Mouse (Mus musculus): Measurements from ENCODE around the gene Afmid. TPM values are rescaled to one million over a fixed set of nuclear protein-coding genes. Genes with fewer than 3 reads are reported as not detected.

The Afmid gene
- total and polyA plus RNA-seq, 3 experiments: 5.0 to 7.5 (median 7.3) TPM

GRCm38 (mm10) chr11:117781993-117782704, 43.6 kb upstream of the Afmid start, which contains the start of the genes Tmc8 and Tmc6:
Gene Tmc8, plus strand, starts transcription at chr11:117782076.
Gene Tmc6, minus strand, starts transcription at chr11:117782198.
- dilution Hi-C loops (cut with MboI; ENCODE audit: extremely low pct_ligation_motif_present, extremely low pct_unique_long_range_greater_than_20kb, low sequenced_read_pairs) (no loop called here), in situ Hi-C loops (cut with MboI; ENCODE audit: low pct_ligation_motif_present, low pct_unique_long_range_greater_than_20kb, low sequenced_read_pairs) (no loop called here)
- H3K4me2 ChIP-seq (ENCODE audit: insufficient read depth, low read depth, poor library complexity, severe bottlenecking): peak within 1 kb of the TSS; percentile 41
- no peak for TF ChIP-seq NRF1 (IDR thresholded peaks at IDR 0.05; ENCODE audit: low read depth, low read length)
- TF ChIP-seq HCFC1 (IDR thresholded peaks at IDR 0.05; ENCODE audit: low read depth, low read length): no peak
- peak; percentile 54 for TF ChIP-seq USF2 (conservative IDR thresholded peaks at IDR 0.05; ENCODE audit: low read depth, low read length)
- no peak for TF ChIP-seq RCOR1 (conservative IDR thresholded peaks at IDR 0.05; ENCODE audit: low read depth, low read length)
- TF ChIP-seq RAD21 (IDR thresholded peaks at IDR 0.05; ENCODE audit: low read depth, low read length): no peak
- no peak for TF ChIP-seq NELFE (IDR thresholded peaks at IDR 0.05; ENCODE audit: low read depth, low read length)
- no peak for TF ChIP-seq MEF2A (IDR thresholded peaks at IDR 0.05; ENCODE audit: borderline replicate concordance, low read depth, low read length)
- no peak; the same call in none of the 2 replicates for TF ChIP-seq POLR2A (IDR thresholded peaks at IDR 0.05; ENCODE audit: low read depth, low read length)
- TF ChIP-seq EP300 (IDR thresholded peaks at IDR 0.05; ENCODE audit: low read length): no peak
- TF ChIP-seq CHD1 (IDR thresholded peaks at IDR 0.05; ENCODE audit: low read depth, low read length): no peak
- TF ChIP-seq IRF4 (IDR thresholded peaks at IDR 0.05; ENCODE audit: low read depth, low read length): no peak
- no peak for TF ChIP-seq UBTF (IDR thresholded peaks at IDR 0.05; ENCODE audit: low read depth, low read length)
- no peak for TF ChIP-seq JUND (conservative IDR thresholded peaks at IDR 0.05; ENCODE audit: low read depth, low read length)
- no peak for TF ChIP-seq JUN (IDR thresholded peaks at IDR 0.05; ENCODE audit: insufficient read depth, low read depth, low read length)
- TF ChIP-seq TBP (conservative IDR thresholded peaks at IDR 0.05; ENCODE audit: low read depth, low read length): no peak
- TF ChIP-seq BHLHE40 (IDR thresholded peaks at IDR 0.05; ENCODE audit: low read depth, low read length): peak; percentile 79
- TF ChIP-seq MAX (IDR thresholded peaks at IDR 0.05; ENCODE audit: low read length): no peak
- TF ChIP-seq ZMIZ1 (IDR thresholded peaks at IDR 0.05; ENCODE audit: low read depth, low read length): no peak
- no peak for TF ChIP-seq CHD2 (IDR thresholded peaks at IDR 0.05; ENCODE audit: low read length)
- no peak for TF ChIP-seq CTCF (conservative IDR thresholded peaks at IDR 0.05 in 1 of 2, IDR thresholded peaks at IDR 0.05 in 1 of 2; ENCODE audit: low read depth in 2 of 2, low read length in 2 of 2)
- TF ChIP-seq TCF12 (IDR thresholded peaks at IDR 0.05; ENCODE audit: low read depth, low read length): no peak
- TF ChIP-seq POLR2AphosphoS2 (IDR thresholded peaks at IDR 0.05; ENCODE audit: low read depth, low read length): no peak
- no peak for TF ChIP-seq ETS1 (conservative IDR thresholded peaks at IDR 0.05; ENCODE audit: low read depth, low read length)
- no peak for TF ChIP-seq ZKSCAN1 (IDR thresholded peaks at IDR 0.05; ENCODE audit: borderline replicate concordance, low read depth, low read length)
- TF ChIP-seq USF1 (IDR thresholded peaks at IDR 0.05; ENCODE audit: low read depth, low read length): peak; percentile 85
- TF ChIP-seq ELF1 (IDR thresholded peaks at IDR 0.05; ENCODE audit: low read depth, low read length): peak; percentile 12; the same call in 1 of the 2 replicates
- no peak for TF ChIP-seq MAFK (IDR thresholded peaks at IDR 0.05; ENCODE audit: insufficient replicate concordance, low read length)
- TF ChIP-seq KAT2A (IDR thresholded peaks at IDR 0.05; ENCODE audit: insufficient replicate concordance, low read length): no peak
- no peak for TF ChIP-seq E2F4 (IDR thresholded peaks at IDR 0.05; ENCODE audit: insufficient replicate concordance, low read depth, low read length)
- no peak for TF ChIP-seq ZNF384 (IDR thresholded peaks at IDR 0.05; ENCODE audit: low read depth, low read length)
- no peak for TF ChIP-seq SIN3A (IDR thresholded peaks at IDR 0.05; ENCODE audit: low read length)
- TF ChIP-seq ZC3H11A (IDR thresholded peaks at IDR 0.05; ENCODE audit: low read depth, low read length): no peak
- peak; percentile 27 for DNase-seq (ENCODE audit: extremely low read depth)
- peak within 1 kb of the TSS; percentile 50 for H3K27ac ChIP-seq (ENCODE audit: insufficient read depth, low read depth)
- peaks cover 8 to 57% of the 10 kb centered on the region in 2 experiments; a peak in 3 of 4 replicates for H3K4me1 ChIP-seq (ENCODE audit: control insufficient read depth in 1 of 2, insufficient read depth in 2 of 2)
- peaks cover 8 to 44% of the 10 kb centered on the region in 2 experiments for H3K36me3 ChIP-seq (replicated peaks in 1 of 2; ENCODE audit: control insufficient read depth in 1 of 2, insufficient read depth in 1 of 2, low read length in 1 of 2)
- H3K9me3 ChIP-seq (replicated peaks; ENCODE audit: low read length): no peaks in the 10 kb centered on the region
- peak within 1 kb of the TSS; percentile 31 to 94 (median 71) for H3K4me3 ChIP-seq (replicated peaks in 1 of 3; ENCODE audit: low read depth in 2 of 3, low read length in 2 of 3, poor library complexity in 1 of 3)
- H3K27me3 ChIP-seq (replicated peaks): no peaks in the 10 kb centered on the region
- peak within 1 kb of the TSS; percentile 19 for H3K9ac ChIP-seq (ENCODE audit: insufficient read depth, low read depth)
- no peaks in the 10 kb centered on the region for H3K79me2 ChIP-seq (replicated peaks; ENCODE audit: control insufficient read depth, extremely low read depth, insufficient read depth, poor library complexity, severe bottlenecking)
